Mouse (Mus musculus): ENCODE measurements at regions not wholly inside any gene's neighbourhood (a gene's known extent, or its start where the extent isn't known, plus 50 kb on each side); places are given as distances from the start of the nearest gene placed in this dataset.

GRCm38 (mm10) chr3:80311689-80312088 is 427.4 kb downstream of the Fam198b start:
- H3K4me1 ChIP-seq (ENCODE audit: insufficient read depth): no peaks in the 10 kb centered on the region
- H3K9ac ChIP-seq: no peak overlapping the region
- no peak overlapping the region for H3K27ac ChIP-seq (ENCODE audit: low read depth)
- H3K36me3 ChIP-seq (ENCODE audit: insufficient read depth): no peaks in the 10 kb centered on the region
- no peak overlapping the region for H3K4me3 ChIP-seq (ENCODE audit: low read depth, low read length)
- WGBS: 72% methylated on average over 2 of the region's 2 CpGs
- H3K4me2 ChIP-seq: no peak overlapping the region
- DNase-seq (no peak), ATAC-seq (ENCODE audit: insufficient read depth) (no peak)
- no peaks in the 10 kb centered on the region for H3K27me3 ChIP-seq (ENCODE audit: insufficient read depth, low read length)
- TF ChIP-seq CTCF (IDR thresholded peaks at IDR 0.05; ENCODE audit: low read depth): no peak
- H3K9me3 ChIP-seq (ENCODE audit: low read depth, low read length): no peaks in the 10 kb centered on the region

- 65% methylated on average over 3 of the region's 3 CpGs for WGBS
- H3K27ac ChIP-seq (ENCODE audit: low read depth): no peak overlapping the region
- no peak overlapping the region for H3K4me2 ChIP-seq
- ATAC-seq (ENCODE audit: insufficient read depth) (no peak), DNase-seq (no peak)
- H3K9ac ChIP-seq: no peak overlapping the region
- H3K4me1 ChIP-seq (ENCODE audit: insufficient read depth): no peaks in the 10 kb centered on the region
- H3K36me3 ChIP-seq (ENCODE audit: insufficient read depth): no peaks in the 10 kb centered on the region
- no peaks in the 10 kb centered on the region for H3K27me3 ChIP-seq (ENCODE audit: insufficient read depth, low read length)
- no peak for TF ChIP-seq CTCF (IDR thresholded peaks at IDR 0.05; ENCODE audit: low read depth)
- no peaks in the 10 kb centered on the region for H3K9me3 ChIP-seq (ENCODE audit: low read depth, low read length)
- no peak overlapping the region for H3K4me3 ChIP-seq (ENCODE audit: low read depth, low read length)
These were observed 438.0 kb downstream of the Fam198b start for GRCm38 (mm10) chr3:80322291-80322690.

- DNase-seq (no peak), ATAC-seq (ENCODE audit: insufficient read depth) (no peak)
- TF ChIP-seq CTCF (IDR thresholded peaks at IDR 0.05; ENCODE audit: low read depth): no peak
- Histone ChIP-seq H3K4me3 (ENCODE audit: low read depth, low read length) (no peak overlapping the region), H3K36me3 (ENCODE audit: insufficient read depth) (no peaks in the 10 kb centered on the region), H3K27ac (ENCODE audit: low read depth) (no peak overlapping the region), H3K9me3 (ENCODE audit: low read depth, low read length) (no peaks in the 10 kb centered on the region), H3K27me3 (ENCODE audit: insufficient read depth, low read length) (no peaks in the 10 kb centered on the region), H3K4me1 (ENCODE audit: insufficient read depth) (no peaks in the 10 kb centered on the region), H3K4me2 (no peak overlapping the region), H3K9ac (no peak overlapping the region)
- WGBS: 87% methylated on average over 2 of the region's 2 CpGs
These were observed 440.4 kb downstream of the Fam198b start for GRCm38 (mm10) chr3:80324726-80325125.

- Histone ChIP-seq H3K9me3 (ENCODE audit: low read depth, low read length) (no peaks in the 10 kb centered on the region), H3K9ac (no peak overlapping the region), H3K4me1 (ENCODE audit: insufficient read depth) (no peaks in the 10 kb centered on the region), H3K4me3 (ENCODE audit: low read depth, low read length) (no peak overlapping the region), H3K36me3 (ENCODE audit: insufficient read depth) (no peaks in the 10 kb centered on the region), H3K27me3 (ENCODE audit: insufficient read depth, low read length) (no peaks in the 10 kb centered on the region), H3K27ac (ENCODE audit: low read depth) (no peak overlapping the region), H3K4me2 (no peak overlapping the region)
- 61% methylated on average over 3 of the region's 3 CpGs for WGBS
- DNase-seq (no peak), ATAC-seq (ENCODE audit: insufficient read depth) (no peak)
- TF ChIP-seq CTCF (IDR thresholded peaks at IDR 0.05; ENCODE audit: low read depth): no peak
These were observed 447.4 kb downstream of the Fam198b start for GRCm38 (mm10) chr3:80331776-80332175.

GRCm38 (mm10) chr3:80334446-80334893 is 450.1 kb downstream of the Fam198b start:
- no peak overlapping the region for H3K4me3 ChIP-seq (ENCODE audit: low read depth, low read length)
- 62% methylated on average over 4 of the region's 4 CpGs for WGBS
- no peaks in the 10 kb centered on the region for H3K4me1 ChIP-seq (ENCODE audit: insufficient read depth)
- DNase-seq (no peak), ATAC-seq (ENCODE audit: insufficient read depth) (no peak)
- no peak overlapping the region for H3K9ac ChIP-seq
- H3K9me3 ChIP-seq (ENCODE audit: low read depth, low read length): no peaks in the 10 kb centered on the region
- no peak overlapping the region for H3K4me2 ChIP-seq
- H3K36me3 ChIP-seq (ENCODE audit: insufficient read depth): no peaks in the 10 kb centered on the region
- no peak overlapping the region for H3K27ac ChIP-seq (ENCODE audit: low read depth)
- TF ChIP-seq CTCF (IDR thresholded peaks at IDR 0.05; ENCODE audit: low read depth): no peak
- no peaks in the 10 kb centered on the region for H3K27me3 ChIP-seq (ENCODE audit: insufficient read depth, low read length)

- WGBS: 86% methylated on average over 8 of the region's 8 CpGs
- DNase-seq: no peak
- H3K27me3 ChIP-seq (ENCODE audit: insufficient read depth, low read length): no peaks in the 10 kb centered on the region
- H3K4me3 ChIP-seq (ENCODE audit: low read depth, low read length): no peak overlapping the region
- no peaks in the 10 kb centered on the region for H3K9me3 ChIP-seq (ENCODE audit: low read depth, low read length)
- H3K4me1 ChIP-seq (ENCODE audit: insufficient read depth): no peaks in the 10 kb centered on the region
- ATAC-seq (ENCODE audit: insufficient read depth): no peak
- no peak overlapping the region for H3K9ac ChIP-seq
- H3K36me3 ChIP-seq (ENCODE audit: insufficient read depth): no peaks in the 10 kb centered on the region
- no peak for TF ChIP-seq CTCF (IDR thresholded peaks at IDR 0.05; ENCODE audit: low read depth)
- H3K4me2 ChIP-seq: no peak overlapping the region
- no peak overlapping the region for H3K27ac ChIP-seq (ENCODE audit: low read depth)
These were observed 451.9 kb downstream of the Fam198b start for GRCm38 (mm10) chr3:80336123-80336674.

- TF ChIP-seq CTCF (IDR thresholded peaks at IDR 0.05; ENCODE audit: low read depth): no peak
- ATAC-seq (ENCODE audit: insufficient read depth) (no peak), DNase-seq (no peak)
- H3K27ac ChIP-seq (ENCODE audit: low read depth): no peak overlapping the region
- H3K4me1 ChIP-seq (ENCODE audit: insufficient read depth): no peaks in the 10 kb centered on the region
- no peak overlapping the region for H3K4me3 ChIP-seq (ENCODE audit: low read depth, low read length)
- H3K4me2 ChIP-seq: no peak overlapping the region
- H3K36me3 ChIP-seq (ENCODE audit: insufficient read depth): no peaks in the 10 kb centered on the region
- no peaks in the 10 kb centered on the region for H3K27me3 ChIP-seq (ENCODE audit: insufficient read depth, low read length)
- no peak overlapping the region for H3K9ac ChIP-seq
- no peaks in the 10 kb centered on the region for H3K9me3 ChIP-seq (ENCODE audit: low read depth, low read length)
These were observed 434.7 kb downstream of the Gria2 start for GRCm38 (mm10) chr3:80367972-80368371.

Measured in lung, embryonic 14.5 days (tissue).